Mouse (Mus musculus): Measurements from ENCODE around the gene Mypop.

The Mypop gene

DNA sequence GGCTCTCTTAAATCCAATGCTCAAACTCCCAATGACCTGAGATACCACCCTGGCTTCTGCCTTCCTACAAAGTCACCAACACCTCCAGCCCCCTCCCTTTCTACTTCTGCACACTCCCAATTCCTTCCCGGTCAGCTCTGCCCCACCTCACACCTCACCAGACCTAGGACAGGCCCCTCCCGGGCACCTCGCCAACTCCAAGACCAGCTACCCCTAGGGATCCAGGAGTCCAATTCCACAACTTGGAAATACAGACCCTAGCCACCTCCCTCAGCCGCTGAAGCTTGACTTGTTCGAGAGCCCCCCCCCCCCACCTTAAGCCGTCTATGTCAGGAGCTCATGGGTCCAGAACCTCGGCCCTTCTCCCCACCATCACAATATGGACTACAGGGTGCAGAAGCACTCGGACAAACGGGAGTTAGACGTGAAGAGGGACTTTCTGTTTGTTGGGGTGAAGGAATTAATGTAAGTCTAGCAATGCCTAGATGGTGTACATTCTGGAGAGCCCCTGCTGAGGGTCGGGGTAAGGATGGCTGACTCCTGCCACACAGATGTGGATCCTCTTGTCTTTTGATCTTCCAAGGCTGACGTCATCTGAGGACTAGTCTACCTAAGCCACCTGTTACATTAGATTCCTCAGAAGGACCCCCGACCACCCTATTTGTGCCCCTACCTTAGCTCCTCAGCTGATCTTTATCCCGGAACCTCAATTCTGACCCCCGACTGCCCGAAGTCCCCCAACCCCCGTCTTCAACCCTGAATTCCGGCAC lies 31.3 kb downstream of the Mypop start:
- no peak for DNase-seq

DNA sequence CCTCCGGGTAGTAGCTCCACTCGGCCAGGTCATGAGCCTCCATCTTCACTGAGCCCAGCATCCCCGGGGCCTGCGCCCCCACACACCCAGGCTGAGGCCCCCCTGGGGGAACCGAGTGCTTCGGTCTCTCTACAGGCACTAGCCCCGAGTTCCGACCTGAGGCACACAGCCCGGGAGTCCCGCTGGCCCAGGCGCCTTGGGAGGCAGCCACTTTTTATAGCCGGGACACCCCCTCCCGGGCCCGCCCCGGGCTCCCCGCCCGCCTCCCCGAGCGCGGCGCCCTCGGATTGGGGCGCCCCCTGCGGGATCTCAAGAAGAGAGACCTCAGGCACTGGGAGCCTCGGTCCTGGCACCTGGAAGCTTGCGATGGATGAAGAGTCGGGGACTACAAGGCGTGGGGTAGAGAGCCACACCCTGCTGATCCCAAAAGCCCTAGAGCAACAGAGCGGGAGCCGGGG lies 32.3 kb downstream of the Mypop start, which contains the start of gene Foxa3:
Gene Foxa3 (minus strand): TSS at position 182 of the 458 bp plus-strand sequence.
- DNase-seq = peak; percentile 60

DNA sequence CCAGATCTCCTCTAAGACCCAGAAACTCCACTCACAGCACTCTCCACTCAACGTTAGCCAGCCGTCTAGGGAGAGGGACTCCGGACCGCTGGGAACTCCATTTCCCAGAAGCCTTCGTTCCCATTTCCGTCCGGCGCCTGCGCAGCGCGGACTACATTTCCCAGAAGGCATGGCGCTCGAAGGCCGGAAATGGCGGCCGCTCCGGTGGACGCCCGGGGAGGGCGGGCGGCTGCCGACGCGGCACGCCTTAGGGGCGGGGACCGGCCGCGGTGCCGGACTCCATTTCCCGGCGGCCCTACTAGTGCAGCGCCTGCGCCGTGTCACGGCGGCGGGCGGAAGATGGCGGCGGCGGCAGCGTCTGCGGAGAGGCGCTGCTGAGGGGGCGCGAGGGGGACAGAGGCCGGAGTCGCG lies 33.1 kb downstream of the Mypop start, which contains the start of gene Sympk:
Gene Sympk (plus strand): TSS at position 282 of the 411 bp plus-strand sequence.
- DNase-seq = peak; percentile 97

DNA sequence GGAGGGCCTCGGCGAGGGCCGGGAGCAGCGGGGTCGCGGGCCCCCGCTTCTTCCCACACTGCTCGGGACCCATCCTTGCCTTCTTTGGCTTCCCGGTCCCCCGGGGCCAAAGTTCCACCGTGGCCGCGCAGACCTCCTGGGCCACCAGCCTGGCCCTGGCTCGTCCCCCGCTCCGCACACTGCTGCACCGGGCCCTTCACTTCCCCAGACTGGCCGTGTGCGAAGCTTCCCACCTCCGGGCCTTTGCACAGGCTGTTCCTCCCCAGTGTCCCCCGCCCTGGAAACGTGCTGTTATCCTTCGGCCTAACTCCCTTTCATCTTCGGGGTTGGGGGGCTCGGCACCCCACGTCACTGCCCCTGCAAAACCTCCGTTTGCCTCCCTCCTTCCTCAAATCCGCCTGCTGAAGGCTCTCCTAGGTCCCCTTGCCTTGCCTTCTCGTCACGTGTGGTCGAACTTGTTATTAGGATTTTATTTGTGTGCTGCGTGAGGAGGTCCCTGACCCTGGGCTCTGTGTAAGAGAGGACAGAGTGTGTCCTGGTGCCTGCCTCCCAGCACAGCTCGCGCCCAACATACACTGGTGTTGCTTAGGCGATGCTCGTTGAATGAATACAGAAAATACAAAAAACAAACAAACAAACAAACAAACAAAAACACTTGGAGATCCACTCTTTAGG lies 33.7 kb downstream of the Mypop start:
- peak; percentile 52 for DNase-seq

DNA sequence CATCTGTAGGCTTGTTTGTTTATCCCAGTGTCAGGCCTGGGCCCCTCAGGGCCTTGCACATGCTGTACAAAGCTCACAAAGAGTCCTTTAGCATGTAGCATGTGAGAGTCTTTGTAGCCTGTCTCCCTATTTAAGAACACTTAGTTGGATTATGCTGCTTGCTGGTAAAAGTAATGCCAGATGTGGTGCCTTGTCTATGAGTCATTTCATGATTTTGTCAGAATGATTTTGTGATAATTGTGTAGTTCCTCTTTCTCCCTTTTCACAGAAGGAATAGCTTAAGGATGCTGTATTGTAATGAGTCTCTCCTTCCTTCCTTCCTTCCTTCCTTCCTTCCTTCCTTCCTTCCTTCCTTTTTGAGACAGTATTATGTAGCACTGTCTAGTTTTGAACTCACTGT lies 37.0 kb downstream of the Mypop start:
- DNase-seq = no peak

DNA sequence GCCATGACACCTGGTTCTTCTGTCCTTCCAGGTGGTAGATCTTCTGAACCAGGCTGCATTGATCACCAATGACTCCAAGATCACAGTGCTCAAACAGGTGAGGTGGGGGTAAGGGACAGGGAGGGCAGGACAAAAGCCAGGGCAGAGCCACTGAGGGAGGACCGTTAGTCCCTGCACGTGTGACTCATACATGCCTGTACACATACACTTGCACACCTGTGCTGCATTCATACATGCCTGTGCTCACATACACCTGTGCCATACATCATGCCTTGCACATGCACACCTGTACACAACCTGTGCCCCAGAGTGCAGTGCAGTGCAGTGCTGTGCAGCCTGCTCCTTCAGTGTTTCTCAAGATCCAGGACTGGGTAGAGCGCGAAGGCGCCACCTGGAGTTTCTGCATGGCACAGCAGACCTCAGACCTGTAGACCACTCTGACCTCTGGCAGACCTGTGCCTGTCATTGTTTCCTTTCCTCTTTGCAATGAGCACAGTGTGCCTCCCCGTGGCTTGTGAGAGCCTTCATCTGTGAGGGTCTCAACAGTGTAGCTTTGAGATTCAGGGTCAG lies 38.1 kb downstream of the Mypop start:
- DNase-seq = peak; percentile 68

DNA sequence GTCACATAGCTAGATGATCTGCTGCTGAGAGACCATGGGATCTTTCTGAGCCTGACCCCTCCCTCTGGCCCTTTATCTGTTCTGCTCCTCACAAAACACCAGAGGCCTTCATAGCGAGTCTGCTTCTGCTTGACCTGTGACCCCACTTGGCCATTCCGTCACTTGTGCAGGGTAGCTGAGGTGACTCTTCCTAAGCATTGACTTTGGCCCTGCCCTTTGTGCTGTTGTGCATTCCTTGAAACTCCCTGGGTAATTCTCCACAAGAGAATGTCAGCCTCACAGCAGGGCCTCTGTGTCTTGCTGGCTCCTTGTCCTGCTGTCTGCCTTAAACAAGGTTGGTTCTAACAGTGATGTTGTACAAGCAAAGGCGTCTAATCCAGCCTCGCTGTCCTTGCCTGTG lies 40.6 kb downstream of the Mypop start:
- no peak for DNase-seq

DNA sequence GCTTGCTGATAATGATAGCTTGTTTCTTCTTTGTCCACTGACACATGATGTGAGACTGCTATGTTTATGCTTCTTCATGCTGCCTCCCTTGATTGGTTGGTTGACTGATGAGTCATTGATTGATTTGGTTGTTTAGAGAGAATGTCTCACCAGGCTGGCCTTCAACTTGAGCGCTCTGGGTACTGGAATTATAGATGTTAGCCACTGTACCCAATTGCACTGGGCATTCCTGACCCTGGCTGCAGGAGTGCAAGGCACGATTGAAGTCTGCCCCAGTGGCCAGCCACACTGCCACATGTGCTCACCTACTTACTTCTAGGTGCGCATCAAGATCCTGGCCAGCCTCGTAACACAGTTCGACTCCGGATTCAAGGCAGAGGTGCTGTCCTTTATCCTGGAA lies 53.6 kb downstream of the Mypop start:
- no peak for DNase-seq

DNA sequence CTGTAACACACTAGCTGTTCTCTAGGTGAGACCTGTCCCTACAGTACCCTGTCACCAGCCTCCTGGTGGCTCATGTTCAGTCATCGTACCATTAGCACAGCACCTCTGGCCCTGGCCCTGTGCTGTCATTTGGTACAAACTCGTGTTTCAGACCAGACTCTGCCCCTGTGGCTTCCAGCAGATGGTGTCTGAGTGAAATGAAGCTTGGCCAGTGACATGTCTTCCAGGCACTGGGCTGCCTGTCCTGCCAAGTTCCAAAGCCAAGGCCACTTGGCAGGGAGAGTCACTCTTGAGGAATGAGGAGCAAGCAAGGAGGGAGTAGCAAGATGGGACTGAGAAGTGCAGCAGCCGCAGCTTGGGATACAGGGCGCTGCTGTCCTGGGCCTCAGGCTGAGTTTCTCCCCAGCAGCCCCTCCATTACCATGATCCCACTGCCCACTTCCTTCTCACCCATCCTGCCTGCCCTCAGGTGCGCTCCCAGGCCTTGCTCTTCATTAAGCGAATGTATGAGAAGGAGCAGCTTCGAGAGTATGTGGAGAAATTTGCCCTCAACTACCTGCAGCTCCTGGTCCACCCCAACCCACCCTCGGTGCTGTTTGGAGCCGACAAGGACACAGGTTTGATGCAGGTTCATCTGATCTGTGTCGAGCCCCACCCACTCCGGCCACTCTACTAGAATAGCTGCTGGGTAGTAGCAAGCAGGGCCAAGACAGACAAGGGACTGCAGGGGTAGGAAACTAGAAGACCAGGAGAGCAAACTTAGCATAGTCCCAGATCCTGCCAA lies 55.4 kb downstream of the Mypop start:
- DNase-seq = no peak

DNA sequence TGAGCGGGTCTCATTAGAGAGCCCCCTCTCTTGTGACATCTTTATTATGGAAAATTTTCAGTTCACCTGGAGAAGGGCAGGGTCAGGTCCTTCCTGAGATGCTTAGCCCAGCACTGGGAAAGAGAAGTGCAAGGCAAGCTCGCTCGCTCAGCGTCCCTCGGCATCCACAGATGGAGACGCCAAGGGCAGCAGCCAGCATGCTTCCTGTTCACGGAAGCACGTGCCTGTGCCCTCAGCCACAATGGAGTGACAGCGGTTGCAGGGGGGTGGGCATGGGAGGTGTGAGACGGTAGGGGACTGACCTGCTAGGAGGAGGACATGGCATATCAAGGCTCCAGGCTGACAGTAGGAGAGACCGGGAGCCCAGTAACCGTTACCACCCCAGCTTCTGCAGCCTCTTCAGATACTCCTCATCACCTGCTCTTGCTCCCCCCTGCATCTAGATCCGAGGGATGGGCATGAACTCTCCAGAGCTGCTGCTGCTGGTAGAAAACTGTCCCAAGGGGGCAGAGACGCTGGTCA lies 57.0 kb downstream of the Mypop start:
- no peak for DNase-seq

DNA sequence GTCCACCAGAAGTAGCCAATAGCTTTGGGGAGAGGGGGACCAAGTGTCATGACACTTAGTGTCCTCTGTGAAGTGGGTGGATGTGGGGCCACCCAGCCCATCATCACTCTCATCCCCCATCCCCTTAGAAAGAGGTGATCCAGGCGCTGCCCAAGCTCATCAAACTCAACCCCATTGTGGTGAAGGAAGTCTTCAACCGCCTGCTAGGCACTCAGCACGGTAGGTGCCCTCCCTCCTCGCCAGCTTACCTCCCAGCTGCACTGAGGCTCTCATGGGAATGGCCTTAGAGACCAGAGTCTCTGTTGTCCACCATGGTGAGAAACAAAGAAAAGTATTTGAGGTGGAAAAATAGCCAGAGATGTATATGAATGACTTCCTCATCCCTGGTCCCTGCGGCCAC lies 58.2 kb downstream of the Mypop start:
- DNase-seq = no peak

DNA sequence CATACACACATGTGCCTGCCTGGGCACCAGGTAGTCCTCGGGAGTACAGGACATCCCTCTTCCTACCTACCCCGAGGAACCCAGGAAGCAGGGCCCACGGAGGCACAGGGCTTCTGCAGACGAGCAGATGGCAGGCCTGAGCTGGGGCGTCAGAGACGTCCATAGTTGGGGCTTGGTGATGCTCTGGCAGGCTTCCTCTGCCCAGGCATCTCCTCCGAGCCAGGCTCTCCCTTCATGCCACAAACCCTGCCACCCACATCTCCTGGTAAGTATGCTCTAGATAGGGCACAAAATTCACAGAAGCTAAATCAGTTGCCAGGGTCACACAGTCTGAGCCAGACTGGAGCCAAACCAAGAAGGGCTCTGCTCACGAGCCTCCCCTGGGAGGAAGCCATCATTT lies 59.1 kb downstream of the Mypop start:
- DNase-seq = no peak

DNA sequence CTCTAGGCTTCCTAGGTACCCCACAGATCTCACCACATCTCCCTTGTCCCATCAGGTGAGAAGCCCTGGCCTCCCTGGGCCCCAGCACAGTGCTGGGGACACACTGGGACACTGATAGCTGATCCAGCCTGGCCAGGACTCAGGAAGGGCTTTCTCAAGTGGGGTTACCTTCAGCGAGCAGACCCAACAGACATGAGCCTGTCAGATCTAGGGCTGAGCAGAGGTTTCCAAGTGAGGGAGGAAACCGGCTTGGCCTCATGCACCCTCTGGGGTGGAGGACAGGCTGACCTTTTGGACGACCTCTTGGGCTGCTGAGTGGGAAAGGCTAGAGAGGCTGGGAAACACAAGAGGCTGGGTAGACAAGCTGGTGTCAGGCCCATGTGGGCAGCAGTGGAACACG lies 60.1 kb downstream of the Mypop start:
- DNase-seq = no peak

Data from kidney, postnatal 14 days (tissue).